9 mouse cellular contexts compared by ENCODE assay signal in the genomic region with DNA sequence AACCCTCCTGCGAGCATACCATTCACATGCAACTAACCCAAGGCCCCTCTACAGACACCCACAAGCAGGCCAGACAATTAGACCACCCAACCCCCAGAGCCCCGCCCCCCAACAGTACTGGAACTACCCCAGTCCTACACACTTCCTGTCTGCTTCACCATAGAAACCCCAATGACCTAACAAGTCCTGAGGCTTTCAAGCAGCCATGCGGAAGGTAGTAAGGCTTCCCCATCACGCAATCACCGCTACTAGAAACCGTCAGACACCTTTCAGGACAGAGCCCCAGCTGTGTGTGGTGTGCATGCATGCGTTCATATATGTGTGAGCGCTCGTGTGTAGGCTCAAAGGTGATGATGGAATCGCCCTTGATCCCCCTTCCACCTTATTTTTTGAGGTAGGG. TPM values are rescaled to one million over a fixed set of nuclear protein-coding genes. Genes with fewer than 3 reads are reported as not detected.
A peak's percentile ranks its signal among the peaks of the same experiment; 100 is the strongest.
DNase-seq lines count a peak whose midpoint lies in the region; ATAC-seq and TF ChIP-seq lines count a peak whose summit lies in the region.
"Had no signal": no experiment of that assay in that cellular context is flagged by ENCODE, and none has a peak within 500 bp of the region (broad histone marks: within the 10 kb centered on the region; RNA-seq: fewer than 3 reads in every experiment).

No protein-coding gene starts in this region.

- H3K27me3 ChIP-seq in ES-Bruce4 (ENCODE audit: control insufficient read depth, insufficient read depth, low read length, poor library complexity, severe bottlenecking), result no peaks in the 10 kb centered on the region
- no peaks in the 10 kb centered on the region for H3K27me3 ChIP-seq in forebrain, postnatal 0 days (ENCODE audit: insufficient read depth, low read length)
- H3K27me3 ChIP-seq in neural tube, embryonic 13.5 days, result no peaks in the 10 kb centered on the region

- TF ChIP-seq POLR2A in ES-Bruce4 (IDR thresholded peaks at IDR 0.05; ENCODE audit: insufficient read depth, low read length), result no peak

- H3K27ac ChIP-seq in layer of hippocampus, adult 2 months, result peak overlapping the region; percentile 58; the same call in 1 of the 2 replicates
- peak overlapping the region; percentile 48 for H3K27ac ChIP-seq in ES-Bruce4 (ENCODE audit: insufficient read depth, low read length)
- H3K27ac ChIP-seq in forebrain, postnatal 0 days (ENCODE audit: low read depth, low read length), result peak overlapping the region; percentile 54
- H3K27ac ChIP-seq in neural tube, embryonic 13.5 days (replicated peaks), result 0 out of 2 replicates have a peak overlapping the region, but pooled peaks have one; percentile 54
- H3K27ac ChIP-seq: heart, adult 2 months had no signal

- H3K4me3 ChIP-seq in layer of hippocampus, adult 2 months, result no peak overlapping the region
- H3K4me3 ChIP-seq in ES-Bruce4 (ENCODE audit: low read depth, low read length), result no peak overlapping the region
- no peak overlapping the region for H3K4me3 ChIP-seq in forebrain, postnatal 0 days (ENCODE audit: low read depth, low read length)
- no peak overlapping the region for H3K4me3 ChIP-seq in neural tube, embryonic 13.5 days
- H3K4me3 ChIP-seq: heart, adult 2 months had no signal

- WGBS in forebrain, postnatal 0 days, result 66% methylated on average over 10 of the region's 10 CpGs
- WGBS in neural tube, embryonic 13.5 days, result 67% methylated on average over 10 of the region's 10 CpGs

- no peak for DNase-seq in layer of hippocampus, adult 2 months (ENCODE audit: low spot score in 2 of 2)
- DNase-seq in layer of hippocampus, adult 18-20 months (ENCODE audit: low spot score in 2 of 2), result no peak
- no peak for DNase-seq in forebrain, postnatal 0 days
- no peak for DNase-seq in right cerebral cortex, postnatal 14 days
- DNase-seq in right cerebral cortex, postnatal 10 days (ENCODE audit: low spot score in 2 of 2), result no peak

- no peak for TF ChIP-seq CTCF in layer of hippocampus, adult 2 months (conservative IDR thresholded peaks at IDR 0.05)
- TF ChIP-seq CTCF in ES-Bruce4 (IDR thresholded peaks at IDR 0.05; ENCODE audit: low read depth, low read length), result no peak
- no peak for TF ChIP-seq CTCF in forebrain, postnatal 0 days (IDR thresholded peaks at IDR 0.05; ENCODE audit: low read depth)

- no peak overlapping the region for H3K9ac ChIP-seq in ES-Bruce4 (ENCODE audit: low read depth, poor library complexity, severe bottlenecking)
- no peak overlapping the region for H3K9ac ChIP-seq in forebrain, postnatal 0 days
- no peak overlapping the region for H3K9ac ChIP-seq in neural tube, embryonic 13.5 days

- peaks cover 6% of the 10 kb centered on the region for H3K4me1 ChIP-seq in ES-Bruce4 (ENCODE audit: control insufficient read depth, insufficient read depth, low read length)
- no peaks in the 10 kb centered on the region for H3K4me1 ChIP-seq in forebrain, postnatal 0 days (ENCODE audit: insufficient read depth)
- H3K4me1 ChIP-seq in neural tube, embryonic 13.5 days (replicated peaks), result peaks cover 22% of the 10 kb centered on the region

- H3K4me2 ChIP-seq in forebrain, postnatal 0 days (ENCODE audit: low read depth), result no peak overlapping the region
- no peak overlapping the region for H3K4me2 ChIP-seq in neural tube, embryonic 13.5 days

- no peaks in the 10 kb centered on the region for H3K9me3 ChIP-seq in ES-Bruce4 (replicated peaks; ENCODE audit: control insufficient read depth, insufficient read depth, low read length, poor library complexity, severe bottlenecking)
- H3K9me3 ChIP-seq in forebrain, postnatal 0 days (ENCODE audit: low read length), result no peaks in the 10 kb centered on the region
- H3K9me3 ChIP-seq in neural tube, embryonic 13.5 days, result no peaks in the 10 kb centered on the region

- ATAC-seq in forebrain, postnatal 0 days, result no peak
- ATAC-seq in neural tube, embryonic 13.5 days (ENCODE audit: low read depth), result peak; percentile 19; the same call in 1 of the 2 replicates
- no peak for ATAC-seq in frontal cortex, adult (ENCODE audit: low TSS enrichment)

- TF ChIP-seq EP300 in ES-Bruce4 (IDR thresholded peaks at IDR 0.05; ENCODE audit: insufficient read depth, low read depth, low read length), result no peak

- H3K36me3 ChIP-seq in ES-Bruce4 (ENCODE audit: control insufficient read depth, insufficient read depth, low read length, poor library complexity, severe bottlenecking), result peaks cover 10% of the 10 kb centered on the region
- H3K36me3 ChIP-seq in forebrain, postnatal 0 days (ENCODE audit: insufficient read depth), result peaks cover 84% of the 10 kb centered on the region
- peaks cover 83% of the 10 kb centered on the region for H3K36me3 ChIP-seq in neural tube, embryonic 13.5 days

RNA-seq across cellular contexts. Expression of gene Timm22, which starts 50.1 kb away (rescaled TPM):
- total RNA-seq in layer of hippocampus, adult 2 months (2021), result 10 to 100 TPM; 28.6 to 29.4 TPM
- total RNA-seq in layer of hippocampus, adult 18-20 months (2021), result 10 to 100 TPM; 31.8 to 32.6 TPM
- 16.9 and 19.1 TPM in 2 replicates for polyA plus RNA-seq in ES-Bruce4 (2011; ENCODE audit: insufficient read depth, insufficient read length, low read depth, missing spikeins)
- 48.6 and 56.6 TPM in 2 replicates for total RNA-seq in forebrain, postnatal 0 days (2014; rRNA removed)
- 93.2 and 98.2 TPM in 2 replicates for polyA plus RNA-seq in forebrain, postnatal 0 days (2015; fragmentation: Nextera tagmentation; extraction: Ambion mirVana)
- polyA plus RNA-seq in neural tube, embryonic 13.5 days (2015; fragmentation: Nextera tagmentation; extraction: Ambion mirVana), result 103 and 124 TPM in 2 replicates

RNA-seq across cellular contexts. Expression of gene Nxn, which starts 58.0 kb away (rescaled TPM):
- total RNA-seq in layer of hippocampus, adult 2 months (2021), result 10 to 100 TPM; 11.6 to 12.2 TPM
- total RNA-seq in layer of hippocampus, adult 18-20 months (2021), result 10 to 100 TPM; 10.1 to 12.4 TPM
- polyA plus RNA-seq in ES-Bruce4 (2011; ENCODE audit: insufficient read depth, insufficient read length, low read depth, missing spikeins), result 51.7 and 57.7 TPM in 2 replicates
- 19.0 and 22.1 TPM in 2 replicates for total RNA-seq in forebrain, postnatal 0 days (2014; rRNA removed)
- 10.7 and 12.7 TPM in 2 replicates for polyA plus RNA-seq in forebrain, postnatal 0 days (2015; fragmentation: Nextera tagmentation; extraction: Ambion mirVana)
- polyA plus RNA-seq in neural tube, embryonic 13.5 days (2015; fragmentation: Nextera tagmentation; extraction: Ambion mirVana), result 36.4 and 38.7 TPM in 2 replicates
